Mouse (Mus musculus): ENCODE results near the gene Tcp11l2. TPM values are rescaled to one million over a fixed set of nuclear protein-coding genes. Genes with fewer than 3 reads are reported as not detected.
A peak's percentile ranks its signal among the peaks of the same experiment; 100 is the strongest.

Tcp11l2 gene
- total and polyA plus RNA-seq, 2 experiments from 2014 or later: 52.4 to 57.3 TPM

DNA sequence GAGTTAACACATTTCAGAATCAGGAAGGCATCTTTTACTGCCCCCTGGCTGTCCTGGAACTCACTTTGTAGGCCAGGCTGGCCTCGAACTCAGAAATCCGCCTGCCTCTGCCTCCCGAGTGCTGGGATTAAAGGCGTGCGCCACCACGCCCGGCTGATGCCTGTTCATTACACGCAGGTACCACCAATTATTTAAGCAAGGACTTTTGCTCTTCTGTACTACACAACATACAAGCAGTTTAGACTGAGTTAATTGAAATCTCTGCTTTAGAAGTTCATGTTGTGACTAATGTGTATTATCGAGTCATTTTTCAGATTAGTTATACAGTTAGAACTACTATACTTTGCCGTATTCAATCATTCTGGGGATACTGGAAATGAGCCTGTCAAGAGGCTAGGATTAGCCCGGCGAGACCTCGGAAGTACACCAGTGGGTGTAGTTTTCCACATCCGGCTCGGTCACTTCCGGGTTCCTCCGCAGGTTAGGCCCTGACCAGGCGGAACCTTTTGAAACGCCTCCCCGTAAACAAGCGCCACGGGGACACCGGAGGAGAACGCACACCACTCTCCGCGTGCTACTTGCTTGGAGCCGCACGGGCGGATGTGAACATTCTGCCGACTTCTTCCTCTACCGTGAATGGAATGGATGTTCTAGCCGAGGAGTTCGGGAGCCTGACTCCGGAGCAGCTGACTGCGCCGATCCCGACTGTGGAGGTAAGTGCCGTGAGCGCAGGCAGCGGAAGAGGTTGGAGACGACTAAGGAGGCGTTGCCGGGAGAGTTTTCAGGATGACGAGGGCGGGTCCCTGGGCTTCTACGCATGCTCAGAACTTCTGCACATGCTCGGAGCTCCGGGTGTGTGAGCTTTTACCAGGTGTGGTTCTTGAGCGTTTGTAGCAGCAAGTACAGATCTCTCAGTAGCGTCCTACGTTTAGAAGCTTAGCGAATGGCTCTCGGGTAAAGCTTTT lies 45.7 kb downstream of the Tcp11l2 start, which contains the start of gene Polr3b:
Polr3b (plus strand) TSS at position 467 of the 965 bp plus-strand sequence.
- TF ChIP-seq CTCF (IDR thresholded peaks at IDR 0.05; ENCODE audit: low read depth) (0 out of 2 replicates have a peak, but pooled peaks have one; percentile 14), EP300 (IDR thresholded peaks at IDR 0.05; ENCODE audit: low read depth) (peak; percentile 91; the same call in 1 of the 2 replicates)
- Histone ChIP-seq H3K4me3 (ENCODE audit: low read depth, low read length) (peak within 1 kb of the TSS; percentile 81), H3K9ac (replicated peaks; ENCODE audit: low read depth, low read length) (peak within 1 kb of the TSS; percentile 53), H3K27ac (ENCODE audit: low read depth) (peak within 1 kb of the TSS; percentile 93), H3K36me3 (replicated peaks; ENCODE audit: control insufficient read depth, insufficient read depth, low read length) (no peaks in the 10 kb centered on the region), H3K4me1 (ENCODE audit: control insufficient read depth, insufficient read depth) (peaks cover 6% of the 10 kb centered on the region), H3K4me2 (ENCODE audit: low read depth, low read length) (peak within 1 kb of the TSS; percentile 97), H3K9me3 (replicated peaks; ENCODE audit: control insufficient read depth, low read length) (no peaks in the 10 kb centered on the region), H3K27me3 (ENCODE audit: control insufficient read depth, insufficient read depth, low read length) (no peaks in the 10 kb centered on the region)
- WGBS: 7% methylated on average over 53 of the region's 53 CpGs
- DNase-seq (ENCODE audit: low spot score) (peak; percentile 95), ATAC-seq (ENCODE audit: insufficient read depth, low read depth) (peak; percentile 97)

- no peak overlapping the region for H3K9ac ChIP-seq (replicated peaks; ENCODE audit: low read depth, low read length)
- no peaks in the 10 kb centered on the region for H3K27me3 ChIP-seq (ENCODE audit: control insufficient read depth, insufficient read depth, low read length)
- no peaks in the 10 kb centered on the region for H3K9me3 ChIP-seq (replicated peaks; ENCODE audit: control insufficient read depth, low read length)
- ATAC-seq (ENCODE audit: insufficient read depth, low read depth) (no peak), DNase-seq (ENCODE audit: low spot score) (no peak)
- WGBS: 69% methylated on average over 5 of the region's 5 CpGs
- H3K4me1 ChIP-seq (ENCODE audit: control insufficient read depth, insufficient read depth): no peaks in the 10 kb centered on the region
- H3K4me2 ChIP-seq (ENCODE audit: low read depth, low read length): no peak overlapping the region
- H3K27ac ChIP-seq (ENCODE audit: low read depth): no peak overlapping the region
- H3K4me3 ChIP-seq (ENCODE audit: low read depth, low read length): no peak overlapping the region
- TF ChIP-seq CTCF (IDR thresholded peaks at IDR 0.05; ENCODE audit: low read depth) (peak; percentile 49), EP300 (IDR thresholded peaks at IDR 0.05; ENCODE audit: low read depth) (no peak)
- H3K36me3 ChIP-seq (replicated peaks; ENCODE audit: control insufficient read depth, insufficient read depth, low read length): peaks cover 32% of the 10 kb centered on the region
Measured at GRCm38 (mm10) chr10:84631182-84631581, 54.8 kb downstream of the Tcp11l2 start.

DNA sequence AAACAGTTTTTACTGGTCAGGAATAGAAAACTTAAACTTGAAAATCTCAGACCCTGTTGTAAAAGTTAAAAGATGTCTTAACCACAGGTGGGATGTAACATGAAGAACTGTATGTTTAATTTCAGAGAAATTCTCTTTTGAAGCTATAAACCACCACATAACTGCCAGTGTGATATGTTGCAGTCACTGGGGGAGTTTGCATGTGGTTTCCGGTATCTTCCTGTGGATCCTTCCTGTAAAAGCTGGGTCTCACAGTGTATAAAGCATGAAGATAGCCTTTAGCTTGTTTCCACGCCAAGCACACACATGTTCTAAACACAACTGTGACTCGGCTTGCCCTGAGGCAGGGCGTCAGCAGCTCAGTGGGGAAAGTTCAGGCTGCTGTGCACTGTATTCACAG lies 55.6 kb downstream of the Tcp11l2 start:
- TF ChIP-seq EP300 (IDR thresholded peaks at IDR 0.05; ENCODE audit: low read depth) (no peak), CTCF (IDR thresholded peaks at IDR 0.05; ENCODE audit: low read depth) (no peak)
- 91% methylated on average over 4 of the region's 4 CpGs for WGBS

GRCm38 (mm10) chr10:84636656-84637055 lies 60.2 kb downstream of the Tcp11l2 start:
- no peak for ATAC-seq (ENCODE audit: insufficient read depth, low read depth)
- TF ChIP-seq EP300 (IDR thresholded peaks at IDR 0.05; ENCODE audit: low read depth) (no peak), CTCF (IDR thresholded peaks at IDR 0.05; ENCODE audit: low read depth) (no peak)
- Histone ChIP-seq H3K4me2 (ENCODE audit: low read depth, low read length) (no peak overlapping the region), H3K9me3 (replicated peaks; ENCODE audit: control insufficient read depth, low read length) (no peaks in the 10 kb centered on the region), H3K27ac (ENCODE audit: low read depth) (no peak overlapping the region), H3K36me3 (replicated peaks; ENCODE audit: control insufficient read depth, insufficient read depth, low read length) (peaks cover 54% of the 10 kb centered on the region), H3K27me3 (ENCODE audit: control insufficient read depth, insufficient read depth, low read length) (no peaks in the 10 kb centered on the region), H3K4me1 (ENCODE audit: control insufficient read depth, insufficient read depth) (no peaks in the 10 kb centered on the region), H3K9ac (replicated peaks; ENCODE audit: low read depth, low read length) (no peak overlapping the region), H3K4me3 (ENCODE audit: low read depth, low read length) (no peak overlapping the region)
- DNase-seq (ENCODE audit: low spot score): no peak
- 92% methylated on average over 10 of the region's 10 CpGs for WGBS

More for the DNA sequence above, 55.6 kb downstream of the Tcp11l2 start:
- Histone ChIP-seq H3K9me3 (replicated peaks; ENCODE audit: control insufficient read depth, low read length) (no peaks in the 10 kb centered on the region), H3K4me3 (ENCODE audit: low read depth, low read length) (no peak overlapping the region), H3K36me3 (replicated peaks; ENCODE audit: control insufficient read depth, insufficient read depth, low read length) (peaks cover 33% of the 10 kb centered on the region), H3K4me1 (ENCODE audit: control insufficient read depth, insufficient read depth) (no peaks in the 10 kb centered on the region), H3K27ac (ENCODE audit: low read depth) (no peak overlapping the region), H3K27me3 (ENCODE audit: control insufficient read depth, insufficient read depth, low read length) (no peaks in the 10 kb centered on the region), H3K4me2 (ENCODE audit: low read depth, low read length) (no peak overlapping the region), H3K9ac (replicated peaks; ENCODE audit: low read depth, low read length) (no peak overlapping the region)
- ATAC-seq (ENCODE audit: insufficient read depth, low read depth) (no peak), DNase-seq (ENCODE audit: low spot score) (no peak)

DNA sequence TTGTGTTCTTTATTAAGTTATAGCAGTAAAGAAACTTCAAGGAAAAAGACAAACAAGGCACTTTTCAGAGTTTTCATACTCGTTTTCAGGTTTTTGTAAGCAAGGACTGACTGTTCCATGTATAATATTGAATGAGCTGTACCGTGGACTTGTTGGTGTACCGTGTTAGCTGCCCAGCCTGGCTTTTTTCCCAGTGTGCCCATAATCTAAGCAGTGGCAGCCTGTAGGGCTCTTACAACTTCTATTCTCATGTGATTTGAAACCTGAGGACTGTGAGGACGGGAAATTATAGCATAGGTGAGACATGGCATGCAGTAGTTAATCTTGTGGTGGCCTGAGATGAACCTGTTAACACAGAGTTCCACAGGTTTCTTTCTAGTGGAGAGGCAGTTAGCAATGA lies 62.0 kb downstream of the Tcp11l2 start:
- Histone ChIP-seq H3K4me3 (ENCODE audit: low read depth, low read length) (no peak overlapping the region), H3K27me3 (ENCODE audit: control insufficient read depth, insufficient read depth, low read length) (no peaks in the 10 kb centered on the region), H3K9ac (replicated peaks; ENCODE audit: low read depth, low read length) (no peak overlapping the region), H3K4me1 (ENCODE audit: control insufficient read depth, insufficient read depth) (no peaks in the 10 kb centered on the region), H3K4me2 (ENCODE audit: low read depth, low read length) (no peak overlapping the region), H3K27ac (ENCODE audit: low read depth) (no peak overlapping the region), H3K36me3 (replicated peaks; ENCODE audit: control insufficient read depth, insufficient read depth, low read length) (peaks cover 50% of the 10 kb centered on the region), H3K9me3 (replicated peaks; ENCODE audit: control insufficient read depth, low read length) (no peaks in the 10 kb centered on the region)
- WGBS: 55% methylated on average over 4 of the region's 4 CpGs
- DNase-seq (ENCODE audit: low spot score): no peak
- ATAC-seq (ENCODE audit: insufficient read depth, low read depth): 0 out of 2 replicates have a peak, but pooled peaks have one; percentile 33
- TF ChIP-seq EP300 (IDR thresholded peaks at IDR 0.05; ENCODE audit: low read depth) (no peak), CTCF (IDR thresholded peaks at IDR 0.05; ENCODE audit: low read depth) (no peak)

All from heart, postnatal 0 days (tissue).